Mouse (Mus musculus) midbrain, postnatal 0 days (tissue): Measurements from ENCODE around the gene Miox. TPM values are rescaled to one million over a fixed set of nuclear protein-coding genes. Genes with fewer than 3 reads are reported as not detected.
A peak's percentile ranks its signal among the peaks of the same experiment; 100 is the strongest.

ENCODE experiments used
- ATAC-seq: fragments of 200-750 bp; cut with Nextera tagmentation; 2 replicates; pipeline ENCODE4 v1.8.0; 2017; ENCODE audit warnings: moderate number of reproducible peaks, mild to moderate bottlenecking, moderate TSS enrichment, moderate library complexity; ENCODE audit not compliant: low FRiP score
- DNase-seq: peaks from one replicate; pipeline ENCODE4 v3.0.0-alpha.2; 2015; ENCODE audit warnings: low spot score
- H3K27ac ChIP-seq: fragments of 300-500 bp; sonication (generic); 2 replicates; pipeline ENCODE4 v1.5.1; 2014; ENCODE audit warnings: low read depth, mild to moderate bottlenecking, low read length, mixed read lengths
- H3K27me3 ChIP-seq: fragments of 300-500 bp; sonication (generic); 2 replicates; pipeline ENCODE4 v1.6.1; 2014; ENCODE audit warnings: low read length, control low read depth, mixed read lengths; ENCODE audit not compliant: insufficient read depth
- H3K36me3 ChIP-seq: fragments of 300-500 bp; sonication (generic); 2 replicates; pipeline ENCODE4 v1.6.1; 2014; ENCODE audit warnings: low read length, control low read depth, mixed read lengths; ENCODE audit not compliant: insufficient read depth
- H3K4me1 ChIP-seq: fragments of 300-500 bp; sonication (generic); 2 replicates; pipeline ENCODE4 v1.6.1; 2014; ENCODE audit warnings: mild to moderate bottlenecking, control low read depth, antibody characterized with exemption, low read length, mixed read lengths; ENCODE audit not compliant: insufficient read depth
- H3K4me2 ChIP-seq: fragments of 300-500 bp; sonication (generic); 2 replicates; pipeline ENCODE4 v1.6.1; 2014; ENCODE audit warnings: low read depth, mild to moderate bottlenecking, low read length, mixed read lengths; ENCODE audit not compliant: poor library complexity, severe bottlenecking
- H3K4me3 ChIP-seq: fragments of 300-500 bp; sonication (generic); 2 replicates; pipeline ENCODE4 v1.5.1; 2014; ENCODE audit warnings: low read depth, mild to moderate bottlenecking, low read length, moderate library complexity
- H3K9ac ChIP-seq: fragments of 300-500 bp; sonication (generic); replicated peaks from 2 replicates; pipeline ENCODE4 v1.6.1; 2014; ENCODE audit warnings: mild to moderate bottlenecking, low read length, moderate library complexity, mixed read lengths; ENCODE audit not compliant: poor library complexity, severe bottlenecking
- H3K9me3 ChIP-seq: fragments of 300-500 bp; sonication (generic); 2 replicates; pipeline ENCODE4 v1.6.1; 2016; ENCODE audit warnings: low read length, control low read depth
- CTCF ChIP-seq: IDR thresholded peaks from 2 replicates; pipeline ENCODE4 v1.5.1; 2016; ENCODE audit warnings: antibody characterized with exemption, mild to moderate bottlenecking
- WGBS: fragments of 180-500 bp; shearing (Covaris S2); extraction: QIAGEN DNeasy Blood & Tissue Kit; methylation state at CpG from one replicate; pipeline ENCODE4 v1.1.7; 2014; 5-methylcytosine and 5-hydroxymethylcytosine counted together
- polyA plus RNA-seq: library from polyadenylated mRNA; unstranded; fragments of >200 nt; fragmentation: Nextera tagmentation; extraction: Ambion mirVana; gene quantifications from 2 replicates; pipeline ENCODE4 v1.2.1, GENCODE M21; 2015
- total RNA-seq: library from RNA; depleted of rRNA; stranded (reverse); fragments of >200 nt; gene quantifications from 2 replicates; pipeline ENCODE4 v1.2.3, GENCODE M21; 2014

Miox gene
- total and polyA plus RNA-seq, 2 experiments from 2014 or later = not detected

- no peak overlapping the region for H3K4me3 ChIP-seq
- ATAC-seq (no peak), DNase-seq (no peak)
- no peaks in the 10 kb centered on the region for H3K27me3 ChIP-seq
- H3K9me3 ChIP-seq = no peaks in the 10 kb centered on the region
- H3K27ac ChIP-seq = no peak overlapping the region
- 81% methylated on average over 2 of the region's 2 CpGs for WGBS
- no peaks in the 10 kb centered on the region for H3K4me1 ChIP-seq
- no peak overlapping the region for H3K4me2 ChIP-seq
- no peak overlapping the region for H3K9ac ChIP-seq
- no peaks in the 10 kb centered on the region for H3K36me3 ChIP-seq
- TF ChIP-seq CTCF = no peak
These were observed 5.5 kb downstream of the Miox start for GRCm38 (mm10) chr15:89339696-89340095.

- Histone ChIP-seq H3K27me3 (no peaks in the 10 kb centered on the region), H3K9me3 (no peaks in the 10 kb centered on the region), H3K4me3 (no peak overlapping the region), H3K4me2 (no peak overlapping the region), H3K36me3 (no peaks in the 10 kb centered on the region), H3K9ac (no peak overlapping the region), H3K4me1 (no peaks in the 10 kb centered on the region), H3K27ac (no peak overlapping the region)
- ATAC-seq (no peak), DNase-seq (no peak)
- TF ChIP-seq CTCF = no peak
- 89% methylated on average over 3 of the region's 3 CpGs for WGBS
These were observed 5.9 kb downstream of the Miox start for GRCm38 (mm10) chr15:89340136-89340535.

- H3K36me3 ChIP-seq = no peaks in the 10 kb centered on the region
- H3K4me2 ChIP-seq = no peak overlapping the region
- H3K4me1 ChIP-seq = no peaks in the 10 kb centered on the region
- no peak overlapping the region for H3K27ac ChIP-seq
- 35% methylated on average over 1 of the region's 1 CpGs for WGBS
- H3K4me3 ChIP-seq = no peak overlapping the region
- no peak for ATAC-seq
- no peak overlapping the region for H3K9ac ChIP-seq
- DNase-seq = no peak
- no peak for TF ChIP-seq CTCF
- H3K9me3 ChIP-seq = no peaks in the 10 kb centered on the region
- H3K27me3 ChIP-seq = no peaks in the 10 kb centered on the region
These were observed 7.5 kb downstream of the Miox start for GRCm38 (mm10) chr15:89341678-89342077.

- no peaks in the 10 kb centered on the region for H3K9me3 ChIP-seq
These were observed 9.1 kb downstream of the Miox start for GRCm38 (mm10) chr15:89343325-89343724.

GRCm38 (mm10) chr15:89350447-89350846, 16.2 kb downstream of the Miox start:
- Histone ChIP-seq H3K4me2 (no peak overlapping the region), H3K36me3 (peaks cover 27% of the 10 kb centered on the region), H3K4me1 (peaks cover 5% of the 10 kb centered on the region; the same call in 1 of the 2 replicates), H3K9me3 (no peaks in the 10 kb centered on the region), H3K4me3 (no peak overlapping the region), H3K27me3 (no peaks in the 10 kb centered on the region), H3K9ac (no peak overlapping the region), H3K27ac (no peak overlapping the region)
- ATAC-seq (no peak), DNase-seq (no peak)
- TF ChIP-seq CTCF = no peak
- WGBS = 85% methylated on average over 5 of the region's 5 CpGs

More at GRCm38 (mm10) chr15:89343325-89343724, 9.1 kb downstream of the Miox start:
- Histone ChIP-seq H3K27me3 (no peaks in the 10 kb centered on the region), H3K36me3 (no peaks in the 10 kb centered on the region), H3K4me3 (no peak overlapping the region), H3K4me1 (no peaks in the 10 kb centered on the region), H3K4me2 (no peak overlapping the region), H3K27ac (no peak overlapping the region), H3K9ac (no peak overlapping the region)
- TF ChIP-seq CTCF = peak; percentile 17; the same call in 1 of the 2 replicates
- ATAC-seq (no peak), DNase-seq (no peak)
- 91% methylated on average over 3 of the region's 3 CpGs for WGBS

- H3K9ac ChIP-seq = no peak overlapping the region
- ATAC-seq (no peak), DNase-seq (no peak)
- H3K27ac ChIP-seq = no peak overlapping the region
- H3K4me3 ChIP-seq = no peak overlapping the region
- H3K9me3 ChIP-seq = no peaks in the 10 kb centered on the region
- TF ChIP-seq CTCF = no peak
- peaks cover 5% of the 10 kb centered on the region; the same call in 1 of the 2 replicates for H3K4me1 ChIP-seq
- H3K36me3 ChIP-seq = peaks cover 27% of the 10 kb centered on the region
- H3K27me3 ChIP-seq = no peaks in the 10 kb centered on the region
- 90% methylated on average over 15 of the region's 15 CpGs for WGBS
- H3K4me2 ChIP-seq = no peak overlapping the region
These were observed 17.1 kb downstream of the Miox start for GRCm38 (mm10) chr15:89351302-89351701.
